Mouse (Mus musculus): ENCODE measurements around the gene Armcx5.

DNA sequence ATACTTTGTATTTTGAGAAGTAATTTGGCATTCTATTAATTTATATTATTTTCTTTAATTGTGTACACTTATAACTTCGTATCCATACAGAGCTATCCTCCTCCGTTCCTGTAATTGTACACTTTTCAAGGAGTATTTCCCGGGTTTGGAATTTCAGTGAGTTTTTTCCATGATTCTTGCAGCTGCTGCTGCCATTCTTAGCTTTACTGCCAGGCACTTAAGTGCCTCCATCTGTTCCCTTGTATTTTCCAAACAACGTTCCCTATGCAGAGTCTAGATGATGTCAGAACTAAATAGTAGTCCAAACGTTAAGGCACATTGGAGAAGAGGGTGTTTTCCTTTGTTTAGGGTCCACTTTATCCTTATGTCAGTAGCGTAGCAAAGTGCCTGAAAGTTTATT, 49.8 kb downstream of the Armcx5 start:
- no peak for TF ChIP-seq CTCF (IDR thresholded peaks at IDR 0.05; ENCODE audit: low read depth)
- no peak for TF ChIP-seq EP300 (IDR thresholded peaks at IDR 0.05; ENCODE audit: low read depth)

Measured in liver, embryonic 14.5 days (tissue).